Mouse (Mus musculus) thymus, adult 2 months (tissue): ENCODE results near the gene 4930452B06Rik.

Experiments used
- CTCF ChIP-seq: fragments of 200-500 bp; IDR thresholded peaks from 2 replicates; pipeline ENCODE4 v1.5.1; 2012; ENCODE audit warnings: mild to moderate bottlenecking, control low read depth, low read length, moderate library complexity, borderline replicate concordance; ENCODE audit not compliant: control insufficient read depth, poor library complexity, insufficient read depth; ENCODE audit errors: extremely low read depth
- POLR2A ChIP-seq: fragments of 200-500 bp; IDR thresholded peaks from 2 replicates; pipeline ENCODE4 v1.6.1; 2012; ENCODE audit warnings: mild to moderate bottlenecking, low read length, control low read depth, moderate library complexity; ENCODE audit not compliant: control insufficient read depth, poor library complexity, insufficient read depth; ENCODE audit errors: extremely low read depth

DNA sequence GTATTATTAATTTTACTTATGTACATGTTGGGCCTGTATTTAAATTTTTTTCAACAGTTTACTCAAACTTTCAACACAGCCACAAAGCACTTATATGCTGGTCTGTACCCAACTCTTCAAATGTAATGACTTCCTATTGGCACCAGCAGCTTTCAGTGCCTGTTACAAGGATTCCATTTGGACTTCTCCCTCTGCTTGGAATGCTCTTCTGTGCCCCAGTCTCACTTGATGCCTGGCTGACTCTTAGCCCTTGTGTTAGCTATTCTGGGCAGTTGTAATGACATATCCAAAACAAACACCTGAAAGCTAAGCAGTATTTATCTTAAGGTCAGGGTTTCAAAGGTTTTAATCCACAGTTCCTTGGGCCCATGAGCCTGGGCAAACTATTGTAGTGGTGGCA is 5.7 kb downstream of the 4930452B06Rik start:
- TF ChIP-seq CTCF, result no peak
- no peak for TF ChIP-seq POLR2A
